Mouse (Mus musculus) embryonic stem cell, embryonic (primary cell): ENCODE measurements around the gene Aoc3.

ENCODE experiments used
- CTCF ChIA-PET, 4 experiments: fragments of 300-600 bp in 2 of 4; fragments of 350-600 bp in 2 of 4; sonication (Branson Sonifier 250); formaldehyde crosslinking; loops; one replicate each; lab custom pipeline; 2022; ENCODE audit warnings: inconsistent platforms in 2 of 4; lab: Charles Lee
- POLR2A ChIA-PET, 4 experiments: fragments of 300-600 bp in 2 of 4; fragments of 350-600 bp in 2 of 4; sonication (Branson Sonifier 250); formaldehyde crosslinking; loops; one replicate each; lab custom pipeline; 2022; ENCODE audit warnings: antibody characterized with exemption in 4 of 4, inconsistent platforms in 1 of 4; lab: Charles Lee

Gene Aoc3

DNA sequence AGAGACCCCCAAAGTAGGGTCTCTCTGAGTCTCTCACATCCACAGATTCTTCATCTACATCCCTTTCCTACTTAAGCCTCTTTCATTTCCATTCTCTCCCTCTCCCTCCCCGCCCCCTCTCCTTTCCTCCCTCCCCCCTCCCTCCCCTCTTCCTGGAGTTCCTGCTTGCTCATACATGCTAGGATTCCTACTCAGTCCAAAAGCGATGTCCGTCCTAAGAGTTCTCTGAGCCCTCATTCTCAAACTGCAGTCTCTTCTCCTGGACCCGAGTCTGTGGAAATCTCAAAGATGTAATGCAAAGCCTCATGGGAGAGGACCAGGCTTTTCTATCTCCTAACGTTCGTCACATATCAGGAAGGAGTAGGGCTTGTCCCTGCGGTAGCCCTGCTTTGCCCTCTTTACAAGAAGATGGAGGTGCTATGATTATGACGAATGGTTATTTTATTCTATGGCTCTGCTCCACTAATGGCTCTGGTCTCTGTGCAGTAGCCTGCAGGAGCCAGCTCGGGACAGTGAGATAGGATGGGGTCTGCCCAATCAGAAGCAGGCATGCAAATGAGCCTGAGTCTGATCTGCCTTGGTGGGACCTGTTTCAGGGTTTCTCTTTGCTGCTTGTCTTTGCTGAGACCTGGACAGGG lies 7.8 kb downstream of the Aoc3 start:
- POLR2A ChIA-PET = interaction anchor here (0.5 to 6.3 kb wide), 13 partner anchors 9 to 431 kb away, joined by 3 to 52 read pairs (median 5); partner anchors contain the start of genes Rpl27 (in 2 of the 4), Aoc2 (in 1 of the 4) and Nbr1 (in 1 of the 4)
- CTCF ChIA-PET = interaction anchor here in 3 of 4 experiments (1.0 to 2.3 kb wide), 7 partner anchors 9 to 81 kb away, joined by 4 to 8 read pairs (median 5); no protein-coding TSS in a partner anchor

DNA sequence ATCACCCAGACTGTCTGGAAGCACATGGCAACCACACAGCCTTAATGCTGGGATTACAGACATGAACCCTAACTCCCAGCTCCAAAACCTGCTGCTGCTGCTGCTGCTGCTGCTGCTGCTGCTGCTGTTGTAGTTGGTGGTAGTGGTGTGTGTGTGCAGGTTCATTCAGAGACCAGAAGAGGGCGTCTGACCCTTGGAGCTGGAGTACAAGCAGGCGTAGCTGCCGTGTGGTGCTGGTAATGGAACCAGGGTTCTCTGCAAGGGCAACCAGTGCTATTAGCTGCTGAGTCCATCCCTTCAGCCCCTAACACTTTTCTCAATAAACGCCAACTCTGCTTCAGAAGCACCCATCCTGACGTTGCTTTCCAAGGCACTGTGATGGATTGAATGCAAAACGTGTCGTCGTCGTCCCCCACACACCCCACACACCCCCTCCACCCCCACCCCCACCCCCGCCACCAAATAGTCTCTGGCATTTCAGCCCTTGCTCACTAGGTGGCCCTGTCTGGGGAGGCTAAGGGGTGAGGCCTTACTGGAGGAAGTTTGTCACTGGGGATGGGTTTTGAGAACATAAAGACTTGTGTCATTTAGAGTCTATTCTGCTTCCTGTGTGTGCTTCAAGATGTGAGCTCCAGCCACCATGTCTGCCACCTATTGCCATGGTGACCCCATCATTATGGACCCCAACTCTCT lies 16.8 kb downstream of the Aoc3 start:
- ChIA-PET CTCF (interaction anchor here (0.6 to 2.8 kb wide), 47 partner anchors 8 to 890 kb away, joined by 3 to 29 read pairs (median 4); partner anchors contain the start of genes Rpl27 (in 4 of the 4), Becn1 (in 3 of the 4), Aoc2 (in 2 of the 4) and Gm27029 (in 1 of the 4)), POLR2A (interaction anchor here in 3 of 4 experiments (0.6 to 3.6 kb wide), 26 partner anchors 9 to 376 kb away, joined by 3 to 22 read pairs (median 4); partner anchors contain the start of genes Rpl27 (in 3 of the 3), Aoc2 (in 1 of the 3), Gm27029 (in 1 of the 3) and Rundc1 (in 1 of the 3))

DNA sequence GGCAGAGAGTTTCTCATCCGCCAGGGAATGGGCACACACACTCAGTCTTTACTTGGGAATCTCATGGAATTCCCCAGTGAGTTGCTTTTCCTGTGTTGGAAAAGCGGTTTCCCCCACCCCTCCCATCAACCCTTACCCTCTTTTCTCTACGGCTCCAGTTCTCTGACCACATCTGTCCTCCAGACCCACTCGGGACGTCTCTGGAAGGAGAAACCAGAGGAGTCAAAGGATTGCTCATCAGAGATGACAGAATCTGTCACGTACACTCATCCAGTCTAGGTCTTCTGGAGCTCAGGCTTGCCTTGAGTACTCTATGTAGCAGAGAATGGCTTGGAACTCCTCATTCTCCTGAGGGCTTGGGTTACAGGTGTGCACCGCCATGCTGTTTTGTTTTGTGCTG lies 18.4 kb downstream of the Aoc3 start:
- ChIA-PET POLR2A (interaction anchor here in 3 of 4 experiments (0.6 to 3.6 kb wide), 16 partner anchors 9 to 316 kb away, joined by 3 to 22 read pairs (median 4); partner anchors contain the start of genes Rpl27 (in 3 of the 3), Arl4d (in 1 of the 3), Cntnap1 (in 1 of the 3) and Gm27029 (in 1 of the 3)), CTCF (interaction anchor here (0.6 to 2.8 kb wide), 15 partner anchors 10 to 298 kb away, joined by 3 to 29 read pairs (median 6); partner anchors contain the start of gene Aoc2 (in 1 of the 4))

DNA sequence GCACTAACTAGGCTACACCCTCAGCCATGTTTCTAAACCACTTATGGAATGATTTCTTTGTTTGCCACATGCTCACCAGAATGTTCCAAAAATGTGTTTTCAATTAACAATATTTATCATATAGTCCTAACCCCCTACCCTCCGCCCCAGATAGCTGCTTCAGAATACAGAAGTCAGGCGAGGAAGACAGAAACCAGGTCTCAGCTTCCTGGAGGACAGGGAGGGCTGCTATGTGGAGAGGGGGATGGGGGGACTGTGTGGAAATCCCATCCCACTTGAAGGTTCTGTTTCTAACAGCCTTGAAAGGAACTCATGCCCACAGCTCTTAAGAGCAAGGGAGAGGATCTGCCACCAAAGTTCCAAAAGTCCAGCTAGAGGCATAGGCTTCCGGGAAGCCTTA lies 18.8 kb downstream of the Aoc3 start:
- POLR2A ChIA-PET = interaction anchor here in 3 of 4 experiments (0.6 to 3.6 kb wide), 14 partner anchors 8 to 316 kb away, joined by 3 to 22 read pairs (median 4); partner anchors contain the start of genes Rpl27 (in 2 of the 3), Arl4d (in 1 of the 3) and Cntnap1 (in 1 of the 3)

DNA sequence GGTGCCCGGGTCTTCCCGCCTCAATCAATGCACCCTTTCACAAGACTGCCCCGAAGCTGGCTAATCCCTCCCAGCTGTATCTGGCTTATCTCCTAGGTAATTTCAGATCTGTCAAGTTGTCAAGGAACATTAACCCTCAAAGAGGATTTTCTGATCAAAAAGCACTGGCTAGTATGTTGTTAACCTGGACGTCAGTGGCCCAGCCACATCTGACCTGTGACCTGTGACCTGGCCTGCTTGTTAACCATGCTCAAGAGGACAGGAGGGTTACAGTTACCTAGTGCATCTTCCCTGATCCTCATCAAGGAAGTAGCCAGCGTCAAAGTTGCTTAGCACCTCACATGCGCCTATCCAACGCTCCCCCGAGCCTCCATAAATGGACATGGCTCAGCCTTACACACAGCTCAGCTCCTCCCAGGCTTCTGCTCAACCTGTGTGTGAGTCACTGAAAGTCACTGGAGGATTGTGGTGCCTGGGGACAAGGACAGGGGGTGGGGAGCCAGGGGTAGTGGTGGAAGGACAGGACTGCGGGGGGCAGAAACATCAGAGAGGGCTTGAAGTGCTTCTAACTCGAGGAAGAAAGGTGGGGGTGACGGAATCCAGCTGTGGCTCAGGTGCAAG lies 20.8 kb downstream of the Aoc3 start:
- POLR2A ChIA-PET = interaction anchor here in 3 of 4 experiments (0.6 to 1.9 kb wide), 11 partner anchors 11 to 271 kb away, joined by 3 to 4 read pairs (median 3); partner anchors contain the start of gene Rpl27 (in 3 of the 3)
- CTCF ChIA-PET = interaction anchor here in 2 of 4 experiments (0.6 to 1.6 kb wide), 2 partner anchors 10 to 15 kb away, joined by 4 to 11 read pairs; no protein-coding TSS in a partner anchor

More for the DNA sequence above, 18.8 kb downstream of the Aoc3 start:
- CTCF ChIA-PET = interaction anchor here (0.6 to 2.8 kb wide), 12 partner anchors 10 to 137 kb away, joined by 3 to 19 read pairs (median 6); partner anchors contain the start of gene Aoc2 (in 1 of the 4)

DNA sequence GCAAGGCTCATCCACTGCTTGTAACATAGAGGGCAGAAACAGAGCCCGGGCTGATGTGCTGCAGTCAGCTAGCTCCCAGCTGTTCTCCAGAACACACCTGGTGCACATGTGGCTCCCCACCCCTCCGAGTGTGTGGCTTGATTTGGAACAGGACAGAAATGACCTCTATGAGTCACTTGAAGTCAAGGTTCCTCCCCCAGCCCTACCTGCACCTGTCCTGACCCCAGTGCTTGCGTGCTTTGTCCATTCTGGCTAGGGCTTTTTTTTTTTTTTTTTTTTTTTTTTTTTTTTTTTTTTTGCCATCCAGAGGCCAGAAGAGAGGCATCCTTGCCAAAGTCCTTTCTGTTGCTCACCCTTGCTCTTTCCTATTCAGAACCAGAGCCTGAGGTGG lies 21.3 kb downstream of the Aoc3 start:
- CTCF ChIA-PET = interaction anchor here in 1 of 4 experiments (1.6 to 1.8 kb wide), 2 partner anchors 16 to 43 kb away, joined by 4 to 12 read pairs; no protein-coding TSS in a partner anchor
- POLR2A ChIA-PET = interaction anchor here in 3 of 4 experiments (0.7 to 1.9 kb wide), 11 partner anchors 10 to 271 kb away, joined by 3 to 7 read pairs (median 3); partner anchors contain the start of gene Rpl27 (in 1 of the 3)

DNA sequence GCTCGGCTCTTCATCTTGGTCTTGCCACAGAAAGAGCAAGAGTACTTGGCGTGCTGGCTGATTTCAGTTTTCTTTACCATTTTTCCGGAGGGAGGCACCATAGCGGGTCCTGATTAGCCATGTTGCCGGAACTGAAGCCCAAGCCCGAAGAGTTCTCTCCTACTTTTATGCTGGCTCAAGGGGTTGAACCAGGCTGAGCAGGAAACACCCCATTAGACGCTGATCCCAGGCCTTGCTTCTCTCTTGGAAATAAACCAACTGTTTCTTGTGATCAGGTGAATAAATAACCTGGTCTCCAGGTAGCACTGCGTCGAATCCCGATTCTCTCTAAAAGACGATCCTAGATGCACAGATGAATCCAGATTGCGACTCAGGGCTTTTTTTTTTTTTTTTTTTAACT lies 23.0 kb downstream of the Aoc3 start:
- ChIA-PET POLR2A (interaction anchor here (0.6 to 1.7 kb wide), 9 partner anchors 9 to 707 kb away, joined by 3 to 9 read pairs (median 4); partner anchors contain the start of gene Rpl27 (in 1 of the 4)), CTCF (interaction anchor here (0.7 to 1.8 kb wide), 7 partner anchors 20 to 353 kb away, joined by 3 to 12 read pairs (median 4); no protein-coding TSS in a partner anchor)

DNA sequence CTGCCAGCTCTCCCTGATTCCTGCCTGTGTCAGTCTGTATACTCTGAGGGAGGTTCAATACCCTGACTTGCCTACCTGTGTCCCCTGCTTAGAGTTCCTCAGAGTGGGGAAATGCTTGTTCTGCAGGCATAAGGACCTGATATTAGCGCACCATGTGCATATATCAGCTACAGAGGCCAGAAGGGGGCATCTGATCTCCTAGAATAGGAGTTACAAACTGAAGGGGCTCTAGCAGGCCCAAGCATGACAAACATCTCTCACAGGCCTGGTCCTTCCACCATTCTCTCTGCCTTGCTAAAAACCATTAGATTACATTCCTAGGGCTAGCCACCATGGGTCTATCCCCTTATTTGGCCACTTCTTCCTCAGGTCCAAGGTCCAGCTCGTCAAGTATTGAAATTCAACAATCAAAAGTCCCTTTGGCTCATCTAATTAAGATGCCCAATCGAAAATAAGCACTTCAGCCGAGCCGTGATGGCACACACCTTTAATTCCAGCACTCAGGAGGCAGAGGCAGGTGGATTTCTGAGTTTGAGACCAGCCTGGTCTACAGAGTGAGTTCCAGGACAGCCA lies 24.1 kb downstream of the Aoc3 start:
- ChIA-PET POLR2A (interaction anchor here in 2 of 4 experiments (1.0 to 1.7 kb wide), 4 partner anchors 41 to 87 kb away, joined by 3 to 7 read pairs (median 4); partner anchors contain the start of gene Rpl27 (in 2 of the 2)), CTCF (interaction anchor here in 3 of 4 experiments (0.5 to 1.8 kb wide), 4 partner anchors 41 to 198 kb away, joined by 4 to 8 read pairs (median 6); no protein-coding TSS in a partner anchor)

DNA sequence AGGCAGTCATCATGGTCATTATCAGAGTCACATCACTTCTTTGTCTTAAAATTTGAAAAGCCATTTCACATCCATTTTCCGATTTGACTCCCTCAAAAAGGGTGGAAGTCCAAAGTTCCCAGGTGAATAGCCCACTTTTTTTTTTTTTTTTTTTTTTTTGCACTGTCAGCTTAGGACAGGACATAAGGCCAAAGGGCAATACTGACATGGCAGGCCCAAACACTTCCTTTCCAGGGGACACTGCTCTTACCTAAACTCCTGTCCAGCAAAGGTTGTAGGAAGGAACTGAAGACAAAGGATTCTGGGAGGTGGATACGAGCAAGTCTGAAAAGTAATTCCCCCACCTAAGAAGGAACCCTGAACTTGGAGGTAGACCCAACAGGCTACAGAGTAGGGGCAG lies 25.5 kb downstream of the Aoc3 start:
- ChIA-PET CTCF (interaction anchor here in 2 of 4 experiments (0.5 to 1.1 kb wide), 3 partner anchors 20 to 430 kb away, joined by 3 to 5 read pairs (median 3); no protein-coding TSS in a partner anchor), POLR2A (interaction anchor here in 2 of 4 experiments (0.6 kb wide), 2 partner anchors 9 to 51 kb away, joined by 3 read pairs; no protein-coding TSS in a partner anchor)

DNA sequence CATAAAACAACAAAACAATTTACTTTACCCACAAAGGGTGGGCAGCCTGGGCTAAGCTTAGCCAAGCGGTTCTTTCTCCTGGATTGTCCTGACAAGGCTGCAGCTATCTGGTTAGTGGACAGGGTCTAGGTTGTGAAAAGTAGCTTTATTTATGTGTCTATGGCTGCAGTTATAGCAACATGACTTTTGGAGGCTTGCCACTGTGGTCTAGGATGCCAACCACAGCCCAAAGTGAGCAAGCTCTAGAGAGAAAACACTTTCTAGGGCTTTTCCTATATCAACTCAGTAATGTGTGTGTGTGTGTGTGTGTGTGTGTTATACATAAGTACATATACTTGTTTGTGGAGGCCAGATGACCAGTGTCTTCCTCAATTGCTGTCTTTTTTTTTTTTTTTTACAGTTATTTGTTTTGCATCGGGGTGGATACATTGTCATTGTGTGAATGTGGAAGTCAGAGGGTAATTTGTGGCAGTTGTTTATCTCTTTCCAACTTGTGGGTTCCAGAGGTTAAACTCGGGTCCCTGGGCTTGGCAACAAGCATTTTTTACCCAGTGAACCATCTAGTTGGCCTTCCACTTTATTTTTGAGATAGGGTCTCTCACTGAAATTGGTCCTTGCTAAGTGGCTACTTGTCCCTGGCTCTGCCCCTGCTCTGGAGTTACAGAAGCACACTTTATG lies 27.2 kb downstream of the Aoc3 start:
- ChIA-PET POLR2A (interaction anchor here in 3 of 4 experiments (0.8 to 1.9 kb wide), 7 partner anchors 9 to 84 kb away, joined by 3 to 5 read pairs (median 4); partner anchors contain the start of gene Rpl27 (in 2 of the 3)), CTCF (no interaction called here)

DNA sequence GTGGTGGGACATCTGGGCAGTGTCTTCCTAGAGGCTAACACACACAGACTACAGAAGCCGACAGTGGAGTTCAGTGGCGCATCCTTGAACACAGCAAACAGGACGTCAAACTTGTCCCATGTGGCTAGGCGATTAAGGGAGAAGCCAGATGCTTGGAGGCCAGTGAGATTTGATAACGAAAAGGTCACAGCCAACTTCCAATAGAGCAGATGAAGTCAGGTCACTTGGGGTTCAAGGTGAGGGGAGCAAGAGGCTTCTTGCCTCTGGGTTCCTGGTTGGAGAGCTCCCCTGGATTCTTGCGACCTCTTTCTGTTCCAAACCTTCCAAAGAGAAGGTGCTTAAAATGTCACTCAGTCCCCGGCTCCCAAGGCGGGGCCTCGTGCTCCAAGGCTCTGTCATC lies 29.4 kb downstream of the Aoc3 start:
- POLR2A ChIA-PET = interaction anchor here in 2 of 4 experiments (0.6 to 1.6 kb wide), 4 partner anchors 21 to 290 kb away, joined by 3 to 6 read pairs (median 4); partner anchors contain the start of genes Naglu (in 1 of the 2) and Rpl27 (in 1 of the 2)
- CTCF ChIA-PET = interaction anchor here in 1 of 4 experiments (0.6 to 1.4 kb wide), 2 partner anchors 13 to 25 kb away, joined by 3 read pairs; no protein-coding TSS in a partner anchor

DNA sequence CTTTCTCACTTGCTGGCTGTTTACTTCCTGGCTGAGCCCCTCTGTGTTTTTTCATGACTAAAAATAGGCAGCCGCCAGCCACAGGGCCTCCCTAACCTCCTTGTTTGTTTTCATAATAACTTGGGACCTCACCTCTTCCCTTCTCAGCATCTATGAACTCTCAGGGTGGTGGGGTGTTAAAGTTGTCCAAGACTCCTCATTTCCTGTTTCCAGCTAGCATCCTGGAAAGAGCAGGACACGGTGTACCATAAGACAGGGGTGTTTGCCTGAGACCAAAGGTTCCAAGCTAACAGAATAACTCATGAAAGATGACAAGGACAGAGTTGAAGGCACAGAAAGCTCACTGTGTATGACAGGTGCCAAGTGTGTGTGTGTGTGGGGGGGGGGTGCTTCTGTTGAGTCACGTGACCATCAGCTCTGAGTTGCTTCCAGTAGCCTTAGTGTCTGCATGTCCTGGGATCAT lies 30.3 kb downstream of the Aoc3 start:
- CTCF ChIA-PET = no interaction called here

DNA sequence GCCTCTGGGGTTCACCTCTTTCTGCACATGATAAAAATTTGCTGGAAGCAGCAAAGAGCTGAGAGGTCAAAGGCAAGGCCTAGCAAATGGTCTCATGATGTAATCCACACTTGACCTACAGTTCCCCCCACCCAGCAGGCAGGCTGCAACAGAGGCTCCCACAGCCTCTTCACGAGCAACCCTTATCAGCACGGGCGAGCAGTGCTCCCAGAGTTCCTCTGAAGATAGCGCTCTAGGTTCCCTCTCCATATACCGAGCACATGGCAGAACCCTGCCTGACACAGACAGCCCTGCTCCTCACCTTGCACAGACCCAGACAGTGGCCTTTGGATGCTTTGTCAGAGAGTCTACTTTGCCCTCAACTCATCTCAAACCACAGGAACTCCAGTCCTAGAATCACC lies 34.1 kb downstream of the Aoc3 start:
- ChIA-PET POLR2A (interaction anchor here in 1 of 4 experiments (0.6 kb wide), 1 partner anchor 175 kb away, joined by 6 read pairs; no protein-coding TSS in a partner anchor), CTCF (no interaction called here)

More for the DNA sequence above, 30.3 kb downstream of the Aoc3 start:
- POLR2A ChIA-PET = interaction anchor here in 1 of 4 experiments (1.6 kb wide), 1 partner anchor 81 kb away, joined by 6 read pairs; the partner anchor contains the start of gene Rpl27

DNA sequence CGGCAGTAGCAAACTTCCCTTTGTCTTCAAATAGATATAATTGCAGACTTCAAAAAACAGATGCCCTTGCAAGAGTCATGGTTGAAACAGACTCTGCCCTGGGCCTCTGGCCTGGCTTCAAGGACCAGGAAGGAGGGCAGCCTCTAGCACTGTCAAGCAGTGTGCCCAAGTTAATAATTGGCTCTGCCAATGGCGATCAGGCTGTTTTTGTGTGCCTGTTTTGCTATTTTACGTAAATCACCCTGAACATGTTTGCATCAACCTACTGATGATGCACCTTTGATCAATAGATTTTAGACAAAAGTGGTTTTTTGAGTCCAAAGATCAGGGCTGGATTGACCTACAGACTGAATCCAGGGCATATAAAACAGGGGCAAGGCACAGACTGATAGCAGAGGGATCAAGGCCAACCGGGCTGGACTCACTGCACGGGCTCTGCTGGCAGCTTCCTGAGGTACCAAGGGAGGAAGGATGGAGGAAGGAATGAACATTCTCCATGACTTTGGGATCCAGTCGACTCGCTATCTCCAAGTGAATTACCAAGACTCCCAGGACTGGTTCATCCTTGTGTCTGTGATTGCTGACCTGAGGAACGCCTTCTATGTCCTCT lies 37.0 kb downstream of the Aoc3 start, which contains the start of gene G6pc:
G6pc (plus strand) TSS at position 236 of the 610 bp plus-strand sequence.
- CTCF ChIA-PET = interaction anchor here in 1 of 4 experiments (0.5 kb wide), 1 partner anchor 18 kb away, joined by 3 read pairs; no protein-coding TSS in a partner anchor
- POLR2A ChIA-PET = no interaction called here

DNA sequence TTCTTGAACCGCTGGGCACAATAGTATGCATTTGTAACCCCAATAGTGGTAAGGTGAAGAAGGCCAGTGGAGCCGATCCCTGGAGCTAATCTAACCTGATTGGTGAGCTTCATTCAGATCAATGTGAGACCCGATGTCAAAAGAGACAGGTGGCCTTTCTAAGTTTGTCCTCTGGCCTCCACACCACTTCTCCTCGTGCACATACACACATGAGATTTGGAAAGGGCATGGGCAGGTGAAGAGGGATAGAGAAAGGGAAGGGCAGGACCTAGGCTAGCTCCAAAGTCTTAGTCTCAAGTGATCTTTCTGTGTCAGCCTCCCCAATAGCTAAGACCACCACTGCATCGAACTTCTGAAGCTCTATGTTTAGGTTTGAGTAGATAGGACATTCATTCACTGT lies 39.7 kb downstream of the Aoc3 start:
- POLR2A ChIA-PET = interaction anchor here in 1 of 4 experiments (0.8 kb wide), 1 partner anchor 10 kb away, joined by 4 read pairs; no protein-coding TSS in a partner anchor
- CTCF ChIA-PET = interaction anchor here in 2 of 4 experiments (1.0 to 1.9 kb wide), 3 partner anchors 23 to 1072 kb away, joined by 3 to 5 read pairs (median 3); no protein-coding TSS in a partner anchor
